Mouse (Mus musculus) intestine, embryonic 14.5 days (tissue): ENCODE measurements around the gene Galnt17. TPM values are rescaled to one million over a fixed set of nuclear protein-coding genes. Genes with fewer than 3 reads are reported as not detected.

Experiments
- ATAC-seq: fragments of 200-750 bp; cut with Nextera tagmentation; replicated peaks from 2 replicates; pipeline ENCODE4 v1.8.0; 2017; ENCODE audit warnings: low read depth, moderate number of reproducible peaks, moderate TSS enrichment, moderate library complexity; ENCODE audit not compliant: low FRiP score, low TSS enrichment
- DNase-seq: peaks from one replicate; pipeline ENCODE4 v3.0.0-alpha.2; 2018; ENCODE audit warnings: low spot score
- H3K27ac ChIP-seq: fragments of 300-500 bp; sonication (generic); 2 replicates; pipeline ENCODE4 v1.5.1; 2014; ENCODE audit warnings: low read depth, mild to moderate bottlenecking, control low read depth
- H3K27me3 ChIP-seq: fragments of 300-500 bp; sonication (generic); replicated peaks from 2 replicates; pipeline ENCODE4 v1.6.1; 2014; ENCODE audit warnings: low read length, control low read depth; ENCODE audit not compliant: control insufficient read depth, insufficient read depth
- H3K36me3 ChIP-seq: fragments of 300-500 bp; sonication (generic); 2 replicates; pipeline ENCODE4 v1.6.1; 2014; ENCODE audit warnings: low read length, control low read depth; ENCODE audit not compliant: control insufficient read depth, insufficient read depth
- H3K4me1 ChIP-seq: fragments of 300-500 bp; sonication (generic); replicated peaks from 2 replicates; pipeline ENCODE4 v1.6.1; 2014; ENCODE audit warnings: low read length, control low read depth, mixed read lengths; ENCODE audit not compliant: control insufficient read depth, insufficient read depth
- H3K4me2 ChIP-seq: fragments of 300-500 bp; sonication (generic); 2 replicates; pipeline ENCODE4 v1.6.1; 2014; ENCODE audit warnings: low read length
- H3K4me3 ChIP-seq: fragments of 300-500 bp; sonication (generic); 2 replicates; pipeline ENCODE4 v1.5.1; 2014; ENCODE audit warnings: low read depth, low read length, control low read depth, mixed read lengths
- H3K9ac ChIP-seq: fragments of 300-500 bp; sonication (generic); 2 replicates; pipeline ENCODE4 v1.6.1; 2014; ENCODE audit warnings: mild to moderate bottlenecking, low read length
- H3K9me3 ChIP-seq: fragments of 300-500 bp; sonication (generic); 2 replicates; pipeline ENCODE4 v1.6.1; 2016; ENCODE audit warnings: low read length, control low read depth; ENCODE audit not compliant: control insufficient read depth
- WGBS: fragments of 180-500 bp; shearing (Covaris S2); extraction: QIAGEN DNeasy Blood & Tissue Kit; methylation state at CpG from one replicate; pipeline ENCODE4 v1.1.7; 2014; 5-methylcytosine and 5-hydroxymethylcytosine counted together
- polyA plus RNA-seq: library from polyadenylated mRNA; unstranded; fragments of >200 nt; fragmentation: Nextera tagmentation; extraction: Ambion mirVana; gene quantifications from 2 replicates; pipeline ENCODE4 v1.2.1, GENCODE M21; 2014

Gene Galnt17
- polyA plus RNA-seq, 1 experiment from 2014 or later, result 0.69 TPM

DNA sequence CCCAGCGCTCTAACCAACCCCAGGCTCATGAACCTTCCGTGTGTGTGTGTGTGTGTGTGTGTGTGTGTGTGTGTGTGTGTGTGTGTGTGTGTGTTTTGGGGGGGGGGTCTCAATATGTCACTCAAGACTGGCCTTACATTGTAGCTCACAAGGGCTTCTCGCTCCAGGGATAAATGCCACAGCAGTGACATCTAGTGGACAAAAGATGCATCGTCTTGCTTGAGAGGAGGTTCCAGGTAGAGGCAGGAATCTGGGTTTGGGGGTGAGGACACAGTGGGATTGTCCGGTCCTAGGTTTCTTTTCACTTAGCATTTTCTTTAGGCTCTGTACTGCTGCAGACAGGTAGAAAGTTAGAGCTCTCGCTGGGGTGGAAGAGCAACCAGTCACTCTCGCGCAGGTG, 450.1 kb downstream of the Galnt17 start:
- no peak overlapping the region for H3K27ac ChIP-seq
- ATAC-seq (0 out of 2 replicates have a peak, but pooled peaks have one; percentile 45), DNase-seq (peak; percentile 74)
- H3K4me1 ChIP-seq, result no peaks in the 10 kb centered on the region
- H3K36me3 ChIP-seq, result no peaks in the 10 kb centered on the region
- no peak overlapping the region for H3K4me3 ChIP-seq
- H3K9ac ChIP-seq, result no peak overlapping the region
- 27% methylated on average over 8 of the region's 8 CpGs for WGBS
- 0 out of 2 replicates have a peak, but pooled peaks cover 3% of the 10 kb centered on the region for H3K27me3 ChIP-seq
- H3K9me3 ChIP-seq, result no peaks in the 10 kb centered on the region
- no peak overlapping the region for H3K4me2 ChIP-seq

DNA sequence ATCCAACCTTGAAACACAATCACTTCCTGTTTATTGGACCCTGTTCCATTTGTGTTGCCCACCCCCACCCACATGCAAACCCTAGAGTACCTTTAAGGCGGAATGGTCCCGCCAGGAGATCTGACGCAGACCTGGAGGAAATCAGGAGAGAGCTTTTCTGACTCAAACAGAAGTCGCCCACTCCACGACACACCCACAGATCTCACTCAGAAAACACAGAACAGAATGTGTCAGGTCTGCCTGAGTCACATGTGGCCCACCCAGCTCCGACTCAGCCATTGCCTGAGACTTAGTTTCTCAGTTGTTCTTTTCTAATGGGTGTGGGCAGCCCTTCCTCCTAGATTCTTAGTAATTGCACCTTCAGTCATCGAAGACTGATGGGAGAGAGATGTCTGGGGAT, 453.9 kb downstream of the Galnt17 start:
- H3K36me3 ChIP-seq, result no peaks in the 10 kb centered on the region
- H3K27ac ChIP-seq, result no peak overlapping the region
- no peak overlapping the region for H3K4me2 ChIP-seq
- ATAC-seq (no peak), DNase-seq (no peak)
- H3K9ac ChIP-seq, result no peak overlapping the region
- H3K27me3 ChIP-seq, result 0 out of 2 replicates have a peak, but pooled peaks cover 3% of the 10 kb centered on the region
- 77% methylated on average over 7 of the region's 7 CpGs for WGBS
- H3K9me3 ChIP-seq, result no peaks in the 10 kb centered on the region
- no peaks in the 10 kb centered on the region; the same call in 1 of the 2 replicates for H3K4me1 ChIP-seq
- no peak overlapping the region for H3K4me3 ChIP-seq

DNA sequence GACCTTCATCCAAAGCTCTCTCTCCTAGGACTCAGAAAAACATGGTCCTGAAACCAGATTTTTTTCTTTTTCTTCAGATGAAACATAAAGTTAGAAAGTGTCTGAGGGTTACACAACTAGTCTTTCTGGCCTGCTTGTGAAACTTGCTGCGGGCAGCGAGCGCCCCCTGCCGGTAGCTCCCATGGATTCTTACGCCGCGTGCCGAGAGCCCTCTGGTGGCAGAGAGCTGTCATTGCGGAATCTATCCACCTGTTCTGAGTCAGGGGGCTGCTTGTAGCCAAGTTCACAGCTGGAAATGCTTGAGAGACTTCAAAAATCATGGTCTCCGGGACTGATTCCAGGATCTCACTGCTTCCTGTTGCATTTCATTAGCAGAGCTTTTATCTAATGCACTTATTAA, 454.9 kb downstream of the Galnt17 start:
- Histone ChIP-seq H3K9me3 (no peaks in the 10 kb centered on the region), H3K4me1 (no peaks in the 10 kb centered on the region; the same call in 1 of the 2 replicates), H3K36me3 (no peaks in the 10 kb centered on the region), H3K4me3 (no peak overlapping the region), H3K27ac (no peak overlapping the region), H3K4me2 (no peak overlapping the region), H3K9ac (no peak overlapping the region), H3K27me3 (0 out of 2 replicates have a peak, but pooled peaks cover 3% of the 10 kb centered on the region)
- 2% methylated on average over 10 of the region's 10 CpGs for WGBS
- peak; percentile 96 for DNase-seq
- ATAC-seq, result no peak

DNA sequence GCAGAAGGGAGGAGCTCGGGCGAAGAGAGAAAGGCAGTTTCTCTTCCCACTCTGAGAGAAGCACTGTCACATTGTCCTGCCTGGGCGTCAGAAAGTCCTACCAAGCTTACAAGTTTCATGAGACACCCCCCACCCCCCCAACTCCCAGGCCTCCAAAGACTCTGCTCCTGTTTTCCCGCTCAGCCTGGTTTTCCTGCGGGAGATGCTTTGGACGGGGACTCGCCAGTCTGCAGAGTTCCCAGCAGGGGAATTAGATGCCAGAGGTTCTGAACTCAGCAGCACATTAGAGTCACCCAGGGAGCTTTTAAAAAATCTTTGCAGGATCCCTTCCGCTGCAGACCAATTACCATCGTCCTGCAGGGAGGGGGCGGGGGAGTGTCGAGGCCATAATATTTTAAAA, 456.1 kb downstream of the Galnt17 start:
- Histone ChIP-seq H3K9ac (no peak overlapping the region), H3K9me3 (no peaks in the 10 kb centered on the region), H3K27ac (no peak overlapping the region), H3K4me2 (peak overlapping the region; percentile 29), H3K27me3 (0 out of 2 replicates have a peak, but pooled peaks cover 3% of the 10 kb centered on the region), H3K4me3 (no peak overlapping the region), H3K4me1 (no peaks in the 10 kb centered on the region; the same call in 1 of the 2 replicates), H3K36me3 (no peaks in the 10 kb centered on the region)
- ATAC-seq, result no peak
- no peak for DNase-seq
- WGBS, result 11% methylated on average over 11 of the region's 11 CpGs

DNA sequence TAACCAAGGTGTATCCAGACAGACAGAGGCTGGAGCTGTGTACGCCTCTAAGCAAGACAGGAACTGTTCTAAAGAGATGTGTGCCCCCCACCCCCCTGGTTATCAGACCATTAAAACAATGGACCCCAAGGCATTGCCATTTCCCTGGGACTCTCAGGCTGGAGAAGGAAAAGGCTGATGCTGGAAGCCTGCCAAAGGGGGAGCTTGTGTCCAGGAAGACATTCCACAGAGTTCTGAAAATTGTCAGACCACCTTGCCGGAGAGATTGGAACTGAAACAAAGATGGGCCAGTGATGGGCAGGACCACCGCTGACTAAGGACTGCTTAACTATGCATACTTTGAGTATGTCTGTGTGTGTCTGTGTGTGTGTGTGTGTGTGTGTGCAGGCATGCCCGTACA, 458.7 kb downstream of the Galnt17 start:
- WGBS, result 31% methylated on average over 4 of the region's 4 CpGs
- 0 out of 2 replicates have a peak, but pooled peaks cover 3% of the 10 kb centered on the region for H3K27me3 ChIP-seq
- H3K4me3 ChIP-seq, result no peak overlapping the region
- H3K9ac ChIP-seq, result no peak overlapping the region
- no peak overlapping the region for H3K4me2 ChIP-seq
- no peak; the same call in 1 of the 2 replicates for ATAC-seq
- DNase-seq, result peak; percentile 71
- no peaks in the 10 kb centered on the region for H3K9me3 ChIP-seq
- no peak overlapping the region for H3K27ac ChIP-seq
- no peaks in the 10 kb centered on the region for H3K36me3 ChIP-seq
- no peaks in the 10 kb centered on the region; the same call in 1 of the 2 replicates for H3K4me1 ChIP-seq

DNA sequence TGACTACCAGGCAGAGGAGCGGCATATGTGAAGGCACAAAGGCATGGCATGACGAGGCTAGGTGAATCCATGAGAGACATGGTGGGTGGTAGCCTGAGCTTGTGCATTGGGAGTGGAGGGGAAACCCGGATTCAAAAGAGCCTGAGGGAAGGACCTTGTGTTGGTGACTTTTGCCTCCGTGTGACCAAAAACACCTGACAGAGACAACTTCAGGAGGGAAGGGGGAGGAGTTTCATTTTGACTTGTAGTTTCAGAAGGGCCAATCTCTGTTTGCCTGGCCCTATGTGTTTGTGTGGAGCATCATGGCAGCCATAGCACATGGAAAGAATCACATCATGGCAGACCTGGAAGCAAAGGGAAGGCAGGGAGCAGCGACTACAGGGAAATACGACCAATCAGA, 459.7 kb downstream of the Galnt17 start:
- WGBS, result 86% methylated on average over 6 of the region's 6 CpGs
- ATAC-seq (no peak), DNase-seq (no peak)
- no peak overlapping the region for H3K4me2 ChIP-seq
- H3K4me1 ChIP-seq, result no peaks in the 10 kb centered on the region; the same call in 1 of the 2 replicates
- no peaks in the 10 kb centered on the region for H3K9me3 ChIP-seq
- no peaks in the 10 kb centered on the region for H3K27me3 ChIP-seq
- no peak overlapping the region for H3K27ac ChIP-seq
- H3K36me3 ChIP-seq, result no peaks in the 10 kb centered on the region
- H3K9ac ChIP-seq, result no peak overlapping the region
- no peak overlapping the region for H3K4me3 ChIP-seq

DNA sequence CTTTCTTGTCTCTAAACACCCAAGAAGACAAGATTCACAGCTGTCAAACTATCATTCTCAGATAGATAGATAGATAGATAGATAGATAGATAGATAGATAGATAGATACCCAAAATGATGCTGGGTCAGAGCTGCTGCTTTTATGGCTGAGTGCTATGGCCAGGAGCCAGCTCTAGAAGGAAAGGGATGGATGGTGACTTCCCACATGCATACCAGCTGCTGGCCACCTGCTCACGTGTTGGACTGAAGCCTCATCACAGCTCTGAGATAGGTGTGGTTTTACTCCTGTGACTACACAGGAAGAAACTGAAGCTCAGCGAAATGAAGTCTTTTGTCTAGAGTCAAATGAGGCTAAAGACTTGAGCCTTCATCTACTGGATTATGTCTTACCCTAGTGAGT, 482.5 kb downstream of the Galnt17 start:
- Histone ChIP-seq H3K9ac (no peak overlapping the region), H3K4me2 (no peak overlapping the region), H3K9me3 (peaks cover 3% of the 10 kb centered on the region; the same call in 1 of the 2 replicates), H3K36me3 (no peaks in the 10 kb centered on the region), H3K4me3 (no peak overlapping the region), H3K27me3 (no peaks in the 10 kb centered on the region), H3K27ac (no peak overlapping the region), H3K4me1 (no peaks in the 10 kb centered on the region)
- no peak for DNase-seq
- 84% methylated on average over 2 of the region's 2 CpGs for WGBS
- ATAC-seq, result no peak
